Mouse (Mus musculus) intestine, postnatal 0 days (tissue): ENCODE data around the gene Grik1. TPM values are rescaled to one million over a fixed set of nuclear protein-coding genes. Genes with fewer than 3 reads are reported as not detected.

Source experiments
- ATAC-seq: fragments of 200-750 bp; cut with Nextera tagmentation; 2 replicates; pipeline ENCODE4 v1.8.0; 2017; ENCODE audit warnings: mild to moderate bottlenecking, moderate TSS enrichment, moderate library complexity
- H3K27ac ChIP-seq: fragments of 300-500 bp; sonication (generic); 2 replicates; pipeline ENCODE4 v1.5.1; 2014; ENCODE audit warnings: mild to moderate bottlenecking, low read depth, low read length, moderate library complexity
- H3K27me3 ChIP-seq: fragments of 300-500 bp; sonication (generic); replicated peaks from 2 replicates; pipeline ENCODE4 v1.6.1; 2014; ENCODE audit warnings: low read length, mixed read lengths; ENCODE audit not compliant: control insufficient read depth, insufficient read depth
- H3K36me3 ChIP-seq: fragments of 300-500 bp; sonication (generic); 2 replicates; pipeline ENCODE4 v1.6.1; 2014; ENCODE audit warnings: mild to moderate bottlenecking, moderate library complexity; ENCODE audit not compliant: control insufficient read depth, insufficient read depth
- H3K4me1 ChIP-seq: fragments of 300-500 bp; sonication (generic); replicated peaks from 2 replicates; pipeline ENCODE4 v1.6.1; 2014; ENCODE audit warnings: antibody characterized with exemption, low read length, mixed read lengths; ENCODE audit not compliant: control insufficient read depth, insufficient read depth
- H3K4me2 ChIP-seq: fragments of 300-500 bp; sonication (generic); replicated peaks from 2 replicates; pipeline ENCODE4 v1.6.1; 2014; ENCODE audit warnings: low read depth, mild to moderate bottlenecking, moderate library complexity
- H3K4me3 ChIP-seq: fragments of 300-500 bp; sonication (generic); 2 replicates; pipeline ENCODE4 v1.5.1; 2014; ENCODE audit warnings: low read depth, low read length
- H3K9ac ChIP-seq: fragments of 300-500 bp; sonication (generic); 2 replicates; pipeline ENCODE4 v1.6.1; 2014; ENCODE audit warnings: mild to moderate bottlenecking, low read depth, low read length
- H3K9me3 ChIP-seq: fragments of 300-500 bp; sonication (generic); 2 replicates; pipeline ENCODE4 v1.6.1; 2016; ENCODE audit warnings: mixed run types; ENCODE audit not compliant: control insufficient read depth
- CTCF ChIP-seq: sonication (generic); IDR thresholded peaks from 2 replicates; pipeline ENCODE4 v1.5.1; 2016; ENCODE audit warnings: low read depth, mild to moderate bottlenecking, control low read depth, antibody characterized with exemption, moderate library complexity
- WGBS: fragments of 180-500 bp; shearing (Covaris S2); extraction: QIAGEN DNeasy Blood & Tissue Kit; methylation state at CpG from one replicate; pipeline ENCODE4 v1.1.7; 2014; 5-methylcytosine and 5-hydroxymethylcytosine counted together
- polyA plus RNA-seq: library from polyadenylated mRNA; unstranded; fragments of >200 nt; fragmentation: Nextera tagmentation; extraction: Ambion mirVana; gene quantifications from 2 replicates; pipeline ENCODE4 v1.2.1, GENCODE M21; 2015

Grik1 gene
- polyA plus RNA-seq, 1 experiment from 2014 or later = 0.52 TPM

- Histone ChIP-seq H3K4me3 (no peak overlapping the region), H3K4me1 (no peaks in the 10 kb centered on the region), H3K27me3 (no peaks in the 10 kb centered on the region), H3K27ac (no peak overlapping the region), H3K36me3 (no peaks in the 10 kb centered on the region), H3K9me3 (no peaks in the 10 kb centered on the region), H3K4me2 (no peak overlapping the region), H3K9ac (no peak overlapping the region)
- TF ChIP-seq CTCF = no peak
- no peak for ATAC-seq
- 66% methylated on average over 4 of the region's 4 CpGs for WGBS
These were observed 372.2 kb downstream of the Grik1 start for GRCm38 (mm10) chr16:87917897-87918296.

- H3K9ac ChIP-seq = no peak overlapping the region
- H3K4me3 ChIP-seq = no peak overlapping the region
- no peak overlapping the region for H3K4me2 ChIP-seq
- ATAC-seq = no peak
- no peaks in the 10 kb centered on the region for H3K36me3 ChIP-seq
- no peak for TF ChIP-seq CTCF
- 45% methylated on average over 1 of the region's 1 CpGs for WGBS
- H3K4me1 ChIP-seq = no peaks in the 10 kb centered on the region
- H3K9me3 ChIP-seq = no peaks in the 10 kb centered on the region
- H3K27ac ChIP-seq = no peak overlapping the region
- no peaks in the 10 kb centered on the region for H3K27me3 ChIP-seq
These were observed 372.9 kb downstream of the Grik1 start for GRCm38 (mm10) chr16:87917157-87917546.

GRCm38 (mm10) chr16:87916209-87917156 lies 373.6 kb downstream of the Grik1 start:
- H3K4me2 ChIP-seq = no peak overlapping the region
- no peaks in the 10 kb centered on the region for H3K27me3 ChIP-seq
- no peak overlapping the region for H3K9ac ChIP-seq
- H3K4me1 ChIP-seq = no peaks in the 10 kb centered on the region
- 64% methylated on average over 6 of the region's 6 CpGs for WGBS
- H3K27ac ChIP-seq = no peak overlapping the region
- H3K9me3 ChIP-seq = no peaks in the 10 kb centered on the region
- no peak for TF ChIP-seq CTCF
- no peaks in the 10 kb centered on the region for H3K36me3 ChIP-seq
- H3K4me3 ChIP-seq = no peak overlapping the region
- ATAC-seq = no peak

- Histone ChIP-seq H3K36me3 (no peaks in the 10 kb centered on the region), H3K9me3 (no peaks in the 10 kb centered on the region), H3K4me3 (no peak overlapping the region), H3K4me2 (no peak overlapping the region), H3K27ac (no peak overlapping the region), H3K4me1 (no peaks in the 10 kb centered on the region), H3K9ac (no peak overlapping the region), H3K27me3 (no peaks in the 10 kb centered on the region)
- ATAC-seq = no peak
- TF ChIP-seq CTCF = no peak
- WGBS = 56% methylated on average over 4 of the region's 4 CpGs
These were observed 374.9 kb downstream of the Grik1 start for GRCm38 (mm10) chr16:87915156-87915555.

- H3K4me3 ChIP-seq = no peak overlapping the region
- H3K36me3 ChIP-seq = no peaks in the 10 kb centered on the region
- H3K4me1 ChIP-seq = no peaks in the 10 kb centered on the region
- H3K27ac ChIP-seq = no peak overlapping the region
- H3K27me3 ChIP-seq = no peaks in the 10 kb centered on the region
- no peak for ATAC-seq
- TF ChIP-seq CTCF = no peak
- no peaks in the 10 kb centered on the region for H3K9me3 ChIP-seq
- 84% methylated on average over 5 of the region's 5 CpGs for WGBS
- no peak overlapping the region for H3K4me2 ChIP-seq
- no peak overlapping the region for H3K9ac ChIP-seq
These were observed 376.3 kb downstream of the Grik1 start for GRCm38 (mm10) chr16:87913781-87914180.

GRCm38 (mm10) chr16:87911201-87911600 lies 378.9 kb downstream of the Grik1 start:
- ATAC-seq = no peak

More at GRCm38 (mm10) chr16:87911201-87911600, 378.9 kb downstream of the Grik1 start:
- Histone ChIP-seq H3K9me3 (no peaks in the 10 kb centered on the region), H3K4me1 (no peaks in the 10 kb centered on the region), H3K9ac (no peak overlapping the region), H3K27ac (no peak overlapping the region), H3K27me3 (no peaks in the 10 kb centered on the region), H3K4me3 (no peak overlapping the region), H3K4me2 (no peak overlapping the region), H3K36me3 (no peaks in the 10 kb centered on the region)
- 35% methylated on average over 2 of the region's 2 CpGs for WGBS
- TF ChIP-seq CTCF = no peak
